Mouse (Mus musculus) liver, embryonic 16.5 days (tissue): ENCODE measurements around the gene Usp33. TPM values are rescaled to one million over a fixed set of nuclear protein-coding genes. Genes with fewer than 3 reads are reported as not detected.

ENCODE experiments used
- ATAC-seq: fragments of 200-750 bp; cut with Nextera tagmentation; 2 replicates; pipeline ENCODE4 v1.8.0; 2017; ENCODE audit warnings: low read depth, mild to moderate bottlenecking, moderate number of reproducible peaks, moderate library complexity
- H3K27ac ChIP-seq: fragments of 300-500 bp; sonication (generic); 2 replicates; pipeline ENCODE4 v1.5.1; 2014; ENCODE audit warnings: mild to moderate bottlenecking, low read length
- H3K27me3 ChIP-seq: fragments of 300-500 bp; sonication (generic); 2 replicates; pipeline ENCODE4 v1.6.1; 2014; ENCODE audit warnings: low read depth, low read length, mixed read lengths; ENCODE audit not compliant: control insufficient read depth, insufficient read depth
- H3K36me3 ChIP-seq: fragments of 300-500 bp; sonication (generic); 2 replicates; pipeline ENCODE4 v1.6.1; 2014; ENCODE audit warnings: mild to moderate bottlenecking; ENCODE audit not compliant: control insufficient read depth, insufficient read depth
- H3K4me1 ChIP-seq: fragments of 300-500 bp; sonication (generic); 2 replicates; pipeline ENCODE4 v1.6.1; 2014; ENCODE audit warnings: low read depth, low read length, mixed read lengths; ENCODE audit not compliant: control insufficient read depth
- H3K4me2 ChIP-seq: fragments of 300-500 bp; sonication (generic); 2 replicates; pipeline ENCODE4 v1.6.1; 2014; ENCODE audit warnings: low read depth, low read length, mixed read lengths
- H3K4me3 ChIP-seq: fragments of 300-500 bp; sonication (generic); 2 replicates; pipeline ENCODE4 v1.5.1; 2014; ENCODE audit warnings: low read depth, mild to moderate bottlenecking, low read length
- H3K9ac ChIP-seq: fragments of 300-500 bp; sonication (generic); 2 replicates; pipeline ENCODE4 v1.6.1; 2014; ENCODE audit warnings: low read depth, low read length
- H3K9me3 ChIP-seq: fragments of 300-500 bp; sonication (generic); replicated peaks from 2 replicates; pipeline ENCODE4 v1.6.1; 2016; ENCODE audit warnings: low read length; ENCODE audit not compliant: control insufficient read depth
- WGBS: fragments of 180-500 bp; shearing (Covaris S2); extraction: QIAGEN DNeasy Blood & Tissue Kit; methylation state at CpG from one replicate; pipeline ENCODE4 v1.1.7; 2014; ENCODE audit not compliant: insufficient replicate concordance; 5-methylcytosine and 5-hydroxymethylcytosine counted together
- polyA plus RNA-seq: library from polyadenylated mRNA; unstranded; fragments of >200 nt; fragmentation: Nextera tagmentation; extraction: Ambion mirVana; gene quantifications from 2 replicates; pipeline ENCODE4 v1.2.1, GENCODE M21; 2015

Gene Usp33
- polyA plus RNA-seq, 1 experiment from 2014 or later: 22.0 TPM

GRCm38 (mm10) chr3:152403827-152404226 is 57.5 kb downstream of the Usp33 start:
- peak overlapping the region; percentile 40; the same call in 1 of the 2 replicates for H3K27ac ChIP-seq
- no peaks in the 10 kb centered on the region for H3K9me3 ChIP-seq
- ATAC-seq: no peak
- no peaks in the 10 kb centered on the region for H3K36me3 ChIP-seq
- H3K4me3 ChIP-seq: no peak overlapping the region
- H3K4me1 ChIP-seq: peaks cover 51% of the 10 kb centered on the region
- H3K4me2 ChIP-seq: no peak overlapping the region
- H3K27me3 ChIP-seq: no peaks in the 10 kb centered on the region
- no peak overlapping the region for H3K9ac ChIP-seq
- WGBS: 45% methylated on average over 2 of the region's 2 CpGs

DNA sequence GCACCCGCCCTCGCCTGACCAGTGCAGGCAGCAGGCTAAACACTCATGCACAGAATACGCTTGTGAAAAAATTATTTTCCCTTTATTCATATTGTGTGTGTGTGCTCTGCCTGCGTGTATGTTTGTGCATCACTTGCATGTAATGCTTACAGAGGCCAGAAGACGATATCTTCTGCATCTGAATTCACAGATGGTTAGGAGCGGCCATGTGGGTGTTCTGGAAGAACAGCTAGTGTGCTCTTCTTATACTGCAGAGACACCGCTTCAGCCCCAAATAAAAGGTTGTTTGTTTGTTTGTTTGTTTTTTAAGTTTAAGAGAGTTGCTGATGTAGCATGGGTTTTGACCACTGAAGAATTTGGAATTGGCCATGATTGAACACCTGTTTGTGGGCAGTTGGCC is 59.1 kb downstream of the Usp33 start:
- Histone ChIP-seq H3K27me3 (no peaks in the 10 kb centered on the region), H3K9me3 (no peaks in the 10 kb centered on the region), H3K36me3 (no peaks in the 10 kb centered on the region), H3K9ac (no peak overlapping the region), H3K4me2 (no peak overlapping the region), H3K27ac (no peak overlapping the region), H3K4me3 (no peak overlapping the region), H3K4me1 (peaks cover 42% of the 10 kb centered on the region)
- ATAC-seq: no peak
- 56% methylated on average over 7 of the region's 7 CpGs for WGBS

- no peak overlapping the region for H3K4me3 ChIP-seq
- H3K9me3 ChIP-seq: no peaks in the 10 kb centered on the region
- peaks cover 46% of the 10 kb centered on the region for H3K4me1 ChIP-seq
- H3K27me3 ChIP-seq: no peaks in the 10 kb centered on the region
- 14% methylated on average over 4 of the region's 4 CpGs for WGBS
- H3K27ac ChIP-seq: peak overlapping the region; percentile 32; the same call in 1 of the 2 replicates
- no peak overlapping the region; the same call in 1 of the 2 replicates for H3K9ac ChIP-seq
- no peak overlapping the region for H3K4me2 ChIP-seq
- ATAC-seq: no peak
- H3K36me3 ChIP-seq: no peaks in the 10 kb centered on the region
These were observed 59.8 kb downstream of the Usp33 start for GRCm38 (mm10) chr3:152405978-152406640.

DNA sequence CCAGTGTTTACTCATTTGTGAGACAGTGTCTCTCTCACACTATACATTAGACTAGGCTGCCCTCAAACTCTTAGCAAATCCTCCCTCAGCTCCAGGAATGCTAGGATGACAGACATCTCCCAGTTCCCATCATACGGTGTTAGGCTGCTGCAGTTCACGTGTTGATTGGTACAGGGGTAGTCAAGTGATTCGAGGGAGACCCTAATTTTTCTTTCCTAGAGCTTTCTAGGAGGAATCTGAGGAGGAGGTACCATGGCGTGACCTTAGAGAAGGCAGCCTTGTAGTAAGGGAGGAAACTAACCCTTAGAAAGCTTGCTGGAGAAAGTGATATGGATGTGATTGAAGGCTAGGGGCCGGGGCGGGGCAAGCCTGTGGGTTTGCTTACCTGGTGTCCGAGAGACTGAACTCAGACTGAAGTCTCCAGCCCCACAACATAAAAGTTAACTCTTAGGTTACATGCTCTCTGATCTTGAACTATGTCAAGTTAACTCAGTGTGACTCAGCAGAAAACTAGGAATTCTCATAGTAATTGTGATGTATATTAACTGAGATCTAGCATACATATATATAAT is 64.8 kb downstream of the Usp33 start:
- Histone ChIP-seq H3K4me2 (no peak overlapping the region), H3K4me3 (no peak overlapping the region), H3K27me3 (no peaks in the 10 kb centered on the region), H3K36me3 (no peaks in the 10 kb centered on the region), H3K4me1 (peaks cover 18% of the 10 kb centered on the region), H3K9ac (no peak overlapping the region), H3K9me3 (no peaks in the 10 kb centered on the region), H3K27ac (no peak overlapping the region)
- no peak for ATAC-seq
- WGBS: 54% methylated on average over 7 of the region's 7 CpGs

GRCm38 (mm10) chr3:152412362-152412761 is 66.1 kb downstream of the Usp33 start:
- Histone ChIP-seq H3K9me3 (no peaks in the 10 kb centered on the region), H3K27me3 (no peaks in the 10 kb centered on the region), H3K27ac (no peak overlapping the region), H3K9ac (no peak overlapping the region), H3K4me3 (no peak overlapping the region), H3K4me2 (no peak overlapping the region), H3K4me1 (peaks cover 9% of the 10 kb centered on the region), H3K36me3 (no peaks in the 10 kb centered on the region)
- no peak for ATAC-seq
- WGBS: 59% methylated on average over 4 of the region's 4 CpGs

GRCm38 (mm10) chr3:152428925-152429324 is 82.6 kb downstream of the Usp33 start:
- ATAC-seq: no peak
- no peaks in the 10 kb centered on the region for H3K9me3 ChIP-seq
- H3K36me3 ChIP-seq: peaks cover 15% of the 10 kb centered on the region; the same call in 1 of the 2 replicates
- no peak overlapping the region for H3K4me3 ChIP-seq
- H3K27me3 ChIP-seq: no peaks in the 10 kb centered on the region
- no peak overlapping the region for H3K27ac ChIP-seq
- no peak overlapping the region for H3K9ac ChIP-seq
- H3K4me2 ChIP-seq: no peak overlapping the region
- WGBS: 85% methylated on average over 8 of the region's 8 CpGs
- no peaks in the 10 kb centered on the region; the same call in 1 of the 2 replicates for H3K4me1 ChIP-seq

GRCm38 (mm10) chr3:152432677-152433076 is 86.4 kb downstream of the Usp33 start:
- H3K4me3 ChIP-seq: no peak overlapping the region
- no peak for ATAC-seq
- no peak overlapping the region for H3K9ac ChIP-seq
- H3K27ac ChIP-seq: no peak overlapping the region
- H3K4me1 ChIP-seq: no peaks in the 10 kb centered on the region; the same call in 1 of the 2 replicates
- H3K27me3 ChIP-seq: no peaks in the 10 kb centered on the region
- 80% methylated on average over 7 of the region's 7 CpGs for WGBS
- H3K36me3 ChIP-seq: peaks cover 9% of the 10 kb centered on the region; the same call in 1 of the 2 replicates
- no peak overlapping the region for H3K4me2 ChIP-seq
- no peaks in the 10 kb centered on the region for H3K9me3 ChIP-seq

- Histone ChIP-seq H3K9me3 (no peaks in the 10 kb centered on the region), H3K4me3 (no peak overlapping the region), H3K4me2 (no peak overlapping the region), H3K27me3 (no peaks in the 10 kb centered on the region), H3K4me1 (no peaks in the 10 kb centered on the region; the same call in 1 of the 2 replicates), H3K9ac (no peak overlapping the region), H3K36me3 (no peaks in the 10 kb centered on the region), H3K27ac (no peak overlapping the region)
- no peak for ATAC-seq
These were observed 89.3 kb downstream of the Usp33 start for GRCm38 (mm10) chr3:152435590-152435989.

GRCm38 (mm10) chr3:152438068-152438467 is 91.8 kb downstream of the Usp33 start:
- Histone ChIP-seq H3K9ac (no peak overlapping the region), H3K27me3 (no peaks in the 10 kb centered on the region), H3K27ac (no peak overlapping the region), H3K36me3 (no peaks in the 10 kb centered on the region), H3K4me1 (no peaks in the 10 kb centered on the region; the same call in 1 of the 2 replicates), H3K9me3 (no peaks in the 10 kb centered on the region), H3K4me2 (no peak overlapping the region), H3K4me3 (no peak overlapping the region)
- ATAC-seq: peak; percentile 87
- 74% methylated on average over 7 of the region's 7 CpGs for WGBS
